Mouse (Mus musculus): ENCODE data around the gene Sorbs1.
A peak's percentile ranks its signal among the peaks of the same experiment; 100 is the strongest.

The Sorbs1 gene

DNA sequence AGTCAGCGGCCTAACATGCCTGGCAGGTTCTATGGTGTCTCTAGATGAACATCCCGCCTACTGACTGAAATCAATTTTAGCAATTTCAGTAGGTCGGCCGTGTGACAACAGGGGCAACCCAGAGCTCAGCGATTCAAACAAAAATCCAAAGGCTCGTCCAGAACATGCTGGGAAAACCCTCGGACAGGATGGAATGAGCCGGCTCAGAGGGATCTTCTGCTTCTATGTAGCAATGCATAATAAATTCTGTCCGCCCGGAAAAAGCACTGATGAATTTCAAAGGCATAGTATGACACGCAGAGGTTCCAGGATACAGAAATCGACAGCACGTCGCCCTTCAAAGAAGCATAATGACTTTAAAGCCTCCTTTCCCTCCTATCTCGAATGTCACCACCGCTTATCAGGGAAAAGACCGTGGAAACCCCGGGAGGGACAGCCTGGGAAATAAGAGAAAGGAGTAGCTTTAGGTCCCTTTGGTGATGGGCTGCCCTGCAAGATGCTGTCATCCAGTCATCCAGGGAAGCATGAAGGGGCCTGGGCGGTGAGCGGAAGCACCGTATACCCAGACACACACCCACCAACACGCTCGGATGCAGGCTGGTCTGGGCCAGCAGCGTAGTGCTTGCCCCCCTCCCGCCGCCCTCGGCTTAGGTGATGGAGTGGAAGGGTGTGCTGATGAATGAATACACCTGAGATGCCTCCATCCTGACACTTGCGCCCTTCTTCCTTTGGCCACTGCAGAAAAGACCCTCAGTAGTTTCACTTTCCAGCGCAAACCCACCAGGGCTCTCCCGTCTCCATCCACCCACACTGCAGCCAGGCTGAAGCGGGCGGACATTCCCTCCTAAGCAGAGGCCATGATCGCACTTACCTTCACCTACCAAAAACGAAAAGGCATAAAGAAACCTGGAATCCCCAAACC, 818 bp downstream of the Sorbs1 start:
- no peak for DNase-seq

GRCm38 (mm10) chr19:40511679-40512309, 1.8 kb downstream of the Sorbs1 start:
- no peak for DNase-seq

DNA sequence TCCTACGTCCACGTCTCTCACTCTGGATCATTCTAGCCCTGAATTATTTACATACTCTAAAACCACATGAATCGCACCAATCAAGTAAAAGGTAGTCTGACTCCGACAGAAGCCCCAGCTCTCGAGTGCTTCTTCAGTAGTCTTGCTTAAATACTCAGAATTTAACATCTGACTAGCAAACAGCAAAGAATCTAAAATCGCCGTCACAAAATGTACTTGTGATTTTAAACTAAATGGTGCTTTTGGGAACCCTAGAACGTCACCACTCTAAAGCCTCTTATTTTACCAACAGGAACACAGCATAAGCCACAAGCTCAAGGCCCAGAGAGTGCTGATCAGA, 2.5 kb downstream of the Sorbs1 start:
- DNase-seq: no peak

GRCm38 (mm10) chr19:40510387-40511099, 3.0 kb downstream of the Sorbs1 start:
- peak; percentile 48 for DNase-seq

GRCm38 (mm10) chr19:40509274-40509673, 4.3 kb downstream of the Sorbs1 start:
- DNase-seq: no peak

GRCm38 (mm10) chr19:40508851-40509250, 4.7 kb downstream of the Sorbs1 start:
- DNase-seq: no peak

DNA sequence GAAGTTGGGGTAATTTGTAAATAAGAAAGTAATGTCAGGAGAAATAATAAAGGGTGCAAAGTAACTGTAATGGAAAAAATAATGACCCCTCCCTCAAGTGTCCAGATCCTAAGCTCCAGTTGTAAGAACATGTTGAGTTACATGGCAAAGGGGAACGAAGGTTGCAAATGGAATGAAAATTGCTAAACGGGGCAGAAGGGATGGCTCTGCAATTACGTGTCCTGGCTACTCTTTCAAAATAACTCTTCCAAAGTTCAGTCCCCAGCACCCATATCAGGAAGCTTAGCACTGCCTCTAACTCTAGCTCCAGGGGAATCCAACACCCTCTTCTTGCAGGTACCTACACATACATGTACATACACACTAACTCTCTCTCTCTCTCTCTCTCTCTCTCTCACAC, 6.6 kb downstream of the Sorbs1 start:
- DNase-seq: no peak

DNA sequence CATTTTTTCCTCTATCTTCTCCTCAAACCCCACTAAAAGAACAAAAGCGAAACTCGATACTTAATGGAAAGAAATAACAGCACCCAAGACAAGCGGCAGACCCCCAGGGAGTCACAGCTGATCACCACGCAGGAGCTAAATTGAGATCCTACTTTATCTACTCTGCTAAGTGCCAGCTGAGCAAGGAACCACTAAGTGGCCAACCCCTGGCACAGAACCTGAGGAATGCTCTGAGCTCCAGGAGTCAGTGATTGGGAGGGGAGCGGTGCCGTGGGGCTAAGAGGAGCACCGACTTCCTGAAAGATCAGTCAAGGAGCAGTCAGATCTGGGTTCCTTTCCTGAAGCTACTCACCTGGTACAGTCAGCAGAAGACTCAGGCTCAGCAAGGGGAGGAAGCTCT, 9.2 kb downstream of the Sorbs1 start:
- DNase-seq: no peak

DNA sequence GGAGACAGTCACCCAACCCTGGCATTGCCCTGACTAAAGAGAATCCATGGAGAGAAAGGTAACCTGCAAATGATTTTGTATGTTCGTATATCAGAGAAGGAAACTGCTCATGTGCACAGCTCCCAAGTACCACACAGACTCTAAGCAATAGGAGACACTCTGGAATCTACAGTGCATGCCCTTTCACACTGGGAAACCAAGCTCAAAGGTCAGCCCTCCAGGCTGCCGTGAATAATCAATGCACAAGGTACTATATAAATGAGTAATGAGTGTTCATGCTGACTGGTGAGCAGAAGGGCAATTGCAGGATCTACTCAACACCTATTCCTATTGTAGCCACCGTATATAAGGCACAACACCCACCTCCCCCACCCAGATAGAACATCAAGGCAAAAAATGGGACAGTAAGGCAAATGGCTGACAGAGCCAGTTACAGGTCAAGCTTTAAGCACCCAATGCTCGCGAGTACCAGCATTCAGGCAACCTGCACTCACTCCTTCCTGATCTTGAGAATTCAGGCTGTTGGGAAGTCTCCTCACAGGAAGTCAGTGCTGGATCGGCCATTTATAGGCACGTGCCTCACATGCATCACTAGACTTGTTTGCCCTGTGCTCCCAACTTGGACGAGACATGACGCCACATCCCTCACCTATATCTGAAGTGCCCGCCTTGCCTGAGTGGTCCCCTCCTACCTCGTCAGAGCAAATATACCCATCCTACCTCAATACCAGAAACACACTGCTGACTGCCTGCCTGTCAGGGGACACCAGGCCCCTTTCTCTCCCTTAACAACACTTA, 13.4 kb downstream of the Sorbs1 start:
- no peak for DNase-seq

DNA sequence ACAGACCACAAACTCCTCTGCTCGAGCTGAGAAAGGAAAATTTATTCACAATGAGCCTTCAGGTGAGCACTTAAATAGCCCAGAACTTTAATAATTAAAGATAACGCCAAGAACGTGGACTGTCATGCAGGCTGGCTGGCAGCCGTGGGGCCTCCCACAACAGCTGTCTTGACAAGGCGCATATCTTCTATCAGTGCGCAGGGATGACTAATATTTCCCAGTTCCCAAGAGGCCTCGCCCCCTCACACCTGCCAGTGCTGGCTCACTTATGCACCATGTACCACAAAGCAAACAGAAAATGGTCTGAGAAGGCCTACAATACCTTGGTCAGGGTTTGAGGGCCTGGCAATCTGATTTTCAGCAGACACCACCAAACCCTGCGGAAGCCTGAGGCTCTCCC, 14.4 kb downstream of the Sorbs1 start:
- peak; percentile 77 for DNase-seq

- DNase-seq: no peak
Measured at GRCm38 (mm10) chr19:40498162-40498725, 15.3 kb downstream of the Sorbs1 start.

DNA sequence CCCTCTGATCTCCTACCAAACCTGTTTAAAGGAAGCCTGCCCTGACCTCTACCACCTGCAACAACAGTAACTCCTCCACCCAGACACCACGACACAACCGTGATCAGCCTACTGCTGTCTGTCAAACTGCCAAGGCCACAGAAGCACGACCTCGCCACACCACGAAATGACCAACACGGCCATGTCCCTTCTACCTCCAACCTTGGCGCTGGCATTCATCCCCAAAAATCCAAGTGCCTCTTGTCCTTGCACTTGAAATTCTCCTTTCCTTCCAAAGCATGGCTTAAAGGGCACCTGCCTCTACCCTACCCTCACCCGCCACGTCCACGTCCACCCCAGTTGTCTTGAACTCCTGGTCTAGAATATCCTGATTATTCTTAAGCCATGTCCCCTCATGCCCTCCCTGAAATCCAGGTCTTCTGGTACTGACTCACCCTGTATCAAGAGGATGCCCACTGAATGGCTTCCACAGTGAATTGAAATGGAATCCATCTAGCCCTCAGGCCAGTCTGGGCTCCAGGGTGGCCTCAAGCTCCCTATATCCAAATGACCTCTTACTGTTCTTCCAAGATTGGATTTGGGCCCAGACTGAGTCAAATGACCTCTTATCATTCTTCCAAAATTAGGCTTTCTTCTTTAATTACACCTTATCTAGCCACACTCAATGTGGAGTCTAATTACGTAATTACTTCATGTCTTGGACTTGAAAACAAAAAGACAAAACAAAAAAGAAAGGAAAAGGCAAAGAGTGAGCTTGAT, 16.9 kb downstream of the Sorbs1 start:
- DNase-seq: no peak

DNA sequence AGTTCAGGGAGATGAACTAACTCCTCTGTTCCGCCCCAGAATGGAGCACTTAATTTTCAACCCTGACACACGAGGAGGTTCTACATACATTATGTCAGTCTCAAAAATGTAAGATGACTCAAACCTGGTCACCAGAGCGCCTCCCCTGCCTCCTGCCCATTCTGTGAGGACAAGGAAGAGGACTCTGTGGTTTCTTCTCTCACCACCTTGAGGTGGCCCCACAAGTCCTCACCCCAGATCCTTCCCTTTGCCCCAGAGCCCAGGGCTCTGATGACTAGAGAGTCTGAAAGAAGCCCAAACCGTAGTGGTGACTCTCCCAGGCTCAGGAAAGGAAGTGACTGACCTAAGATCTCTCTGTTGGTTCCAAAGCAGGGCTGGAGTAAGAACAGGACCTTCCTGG, 17.5 kb downstream of the Sorbs1 start:
- DNase-seq: no peak

DNA sequence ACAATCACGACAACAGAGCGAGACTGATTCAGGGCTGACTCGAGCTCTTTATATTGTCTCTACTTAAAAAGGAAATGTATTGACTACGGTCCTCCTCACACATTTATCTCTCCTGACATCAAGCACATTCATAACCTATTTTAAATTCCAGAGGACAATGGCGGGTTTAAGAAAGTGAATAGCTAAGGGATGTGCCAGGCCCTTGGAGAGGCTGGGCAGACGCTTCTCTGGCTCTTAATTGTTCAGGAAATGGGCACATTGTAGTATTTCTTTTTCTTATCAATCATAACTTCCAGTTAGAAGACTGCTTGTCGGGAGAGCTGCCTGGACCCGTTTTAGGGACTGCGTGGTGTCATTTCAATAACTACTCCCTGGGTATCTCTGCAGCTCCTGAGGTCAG, 20.7 kb downstream of the Sorbs1 start:
- no peak for DNase-seq

DNA sequence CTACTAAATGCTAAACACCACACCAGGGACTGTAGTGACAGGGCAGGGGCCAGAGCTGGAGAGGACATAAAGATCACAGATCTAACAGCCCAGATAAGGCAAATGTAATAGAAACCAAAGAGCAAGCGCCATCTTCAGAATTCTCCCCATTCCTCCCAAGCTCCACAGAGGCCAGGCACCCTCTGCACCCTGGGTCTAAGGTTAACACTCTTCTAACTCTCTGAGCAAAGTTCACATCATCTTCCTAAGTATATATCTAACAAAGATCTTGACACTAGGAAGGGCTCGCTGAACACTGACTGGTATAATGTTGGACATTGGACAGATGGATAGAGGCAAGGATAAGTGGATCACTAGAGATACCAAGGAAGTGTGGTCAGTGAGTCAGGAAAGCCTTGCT, 22.1 kb downstream of the Sorbs1 start:
- DNase-seq: no peak

DNA sequence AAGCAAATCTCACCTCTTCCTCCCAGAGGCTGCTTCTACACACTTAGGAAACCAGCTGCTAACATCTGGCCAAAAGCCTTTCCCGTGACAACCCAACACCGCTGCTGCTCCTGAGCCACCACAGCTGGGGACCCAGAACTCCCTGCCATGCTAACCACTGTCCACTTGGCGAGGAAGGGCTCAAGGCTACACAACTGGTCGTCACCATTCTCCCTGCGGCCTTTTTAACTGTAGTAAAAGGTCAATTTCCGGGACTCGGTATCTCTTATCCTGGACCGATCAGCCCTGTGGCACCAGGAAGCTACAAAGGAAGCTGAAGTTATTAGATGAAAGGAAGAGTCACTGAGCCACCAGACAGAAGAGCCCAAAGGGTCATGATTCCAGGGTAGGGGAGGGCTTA, 22.8 kb downstream of the Sorbs1 start:
- DNase-seq: no peak

DNA sequence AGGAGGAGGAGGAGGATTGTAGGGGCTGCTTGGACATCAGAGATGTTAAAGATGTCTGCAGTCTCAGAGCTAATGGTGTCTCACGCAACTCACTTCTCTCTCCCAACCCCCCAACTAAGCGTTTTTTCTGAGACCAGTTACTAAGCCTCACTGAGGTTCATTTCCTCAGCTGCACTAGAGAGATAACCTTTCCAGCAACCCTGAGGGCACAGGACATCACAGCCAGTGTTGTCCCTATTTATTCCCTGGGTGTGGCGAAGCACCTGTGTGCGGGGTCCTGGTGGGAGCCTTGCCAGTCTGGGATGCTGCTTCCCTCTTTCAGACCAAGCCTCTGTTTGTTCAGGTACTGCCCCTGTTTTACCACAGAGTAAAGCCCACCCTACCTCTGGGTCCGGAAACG, 23.9 kb downstream of the Sorbs1 start:
- no peak for DNase-seq

DNA sequence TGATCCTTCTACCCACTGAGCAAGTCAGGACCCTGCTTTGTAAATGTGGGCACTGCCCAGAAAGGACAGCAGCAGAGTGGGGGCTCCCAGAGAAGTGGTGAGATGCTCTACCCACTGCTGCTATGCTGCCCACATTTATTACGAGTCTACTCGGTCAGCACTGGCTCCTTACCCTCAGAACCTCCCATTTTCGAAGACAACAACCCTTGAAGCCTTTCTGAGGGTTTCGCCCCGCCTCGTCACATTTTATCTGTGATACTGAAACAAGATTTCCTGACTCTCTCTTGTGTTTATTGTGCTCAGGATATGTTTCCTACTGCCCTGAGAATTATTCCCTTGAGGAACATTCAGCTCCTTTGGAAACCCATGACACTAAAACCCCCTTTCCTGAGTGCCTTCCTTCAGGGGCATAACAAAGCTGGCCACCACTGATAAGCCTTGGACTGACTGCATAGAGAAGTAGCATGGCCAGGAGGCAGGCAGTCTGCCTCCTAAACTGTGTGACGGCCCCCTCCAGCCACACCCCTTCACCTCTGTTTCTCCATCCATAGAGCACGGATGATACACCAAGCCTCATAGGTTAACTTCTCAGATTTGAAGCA, 24.6 kb downstream of the Sorbs1 start:
- no peak for DNase-seq

GRCm38 (mm10) chr19:40487561-40487960, 26.0 kb downstream of the Sorbs1 start:
- no peak for DNase-seq

GRCm38 (mm10) chr19:40481115-40481514, 32.5 kb downstream of the Sorbs1 start:
- DNase-seq: no peak

GRCm38 (mm10) chr19:40478161-40478575, 35.4 kb downstream of the Sorbs1 start:
- DNase-seq: no peak
